Mouse (Mus musculus): ENCODE results near the gene Smc2. TPM values are rescaled to one million over a fixed set of nuclear protein-coding genes. Genes with fewer than 3 reads are reported as not detected.

Smc2 gene
- polyA plus RNA-seq, 1 experiment from 2014 or later = 229 TPM

DNA sequence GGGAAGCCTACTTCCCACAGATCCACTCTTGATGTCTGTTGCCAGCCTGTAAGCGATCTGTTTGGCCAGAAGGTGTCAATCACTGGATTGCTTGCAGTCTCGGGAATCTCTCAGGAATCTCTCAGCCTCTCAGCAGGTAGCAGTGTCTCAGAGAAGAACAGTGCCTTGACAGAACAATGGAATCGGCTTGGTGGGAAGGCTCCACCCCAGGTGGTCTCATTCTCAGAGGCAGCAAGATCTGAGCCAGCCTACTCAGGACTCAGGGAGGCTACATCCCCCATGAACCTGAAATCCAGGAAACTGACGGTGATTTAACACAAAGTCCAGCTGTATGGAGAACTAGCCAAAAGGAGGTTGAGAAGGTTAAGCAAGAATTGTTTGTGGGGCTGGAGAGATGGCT lies 78.5 kb downstream of the Smc2 start:
- Histone ChIP-seq H3K27me3 (no peaks in the 10 kb centered on the region), H3K27ac (no peak overlapping the region), H3K9me3 (no peaks in the 10 kb centered on the region), H3K4me2 (no peak overlapping the region), H3K4me1 (no peaks in the 10 kb centered on the region), H3K36me3 (no peaks in the 10 kb centered on the region), H3K4me3 (no peak overlapping the region), H3K9ac (no peak overlapping the region)
- WGBS = 21% methylated on average over 4 of the region's 4 CpGs
- no peak for ATAC-seq (ENCODE audit: insufficient number of reproducible peaks, insufficient read depth, low FRiP score, low TSS enrichment, low read depth)

DNA sequence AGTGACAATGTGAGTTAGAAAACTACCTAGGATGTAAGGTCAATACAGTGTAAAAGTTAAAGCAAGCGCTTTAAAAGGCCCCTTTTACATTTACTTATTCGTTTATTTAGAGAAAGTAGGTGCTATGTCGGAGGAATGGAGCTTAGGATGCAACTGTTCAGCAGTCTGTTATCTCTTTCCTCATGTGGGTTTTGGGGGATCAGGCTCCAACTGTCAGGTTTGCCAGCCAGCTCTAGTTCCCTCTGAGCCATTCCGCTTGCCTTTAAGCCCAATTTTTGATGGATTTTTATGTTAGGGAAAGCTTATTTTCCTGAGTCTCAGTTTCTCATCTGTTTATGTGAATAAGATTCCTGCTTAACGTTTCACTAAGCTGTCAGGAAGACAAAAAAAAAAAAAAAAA lies 80.3 kb downstream of the Smc2 start:
- ATAC-seq (ENCODE audit: insufficient number of reproducible peaks, insufficient read depth, low FRiP score, low TSS enrichment, low read depth) = no peak
- WGBS = 82% methylated on average over 5 of the region's 5 CpGs

GRCm38 (mm10) chr4:52526464-52526863 lies 87.4 kb downstream of the Smc2 start:
- Histone ChIP-seq H3K4me2 (no peak overlapping the region), H3K9ac (no peak overlapping the region), H3K4me3 (no peak overlapping the region), H3K27me3 (no peaks in the 10 kb centered on the region), H3K9me3 (no peaks in the 10 kb centered on the region), H3K27ac (no peak overlapping the region), H3K36me3 (no peaks in the 10 kb centered on the region), H3K4me1 (no peaks in the 10 kb centered on the region)
- no peak for ATAC-seq (ENCODE audit: insufficient number of reproducible peaks, insufficient read depth, low FRiP score, low TSS enrichment, low read depth)
- WGBS = 64% methylated on average over 5 of the region's 5 CpGs

More for the DNA sequence above, 80.3 kb downstream of the Smc2 start:
- Histone ChIP-seq H3K4me3 (no peak overlapping the region), H3K9ac (no peak overlapping the region), H3K27ac (no peak overlapping the region), H3K4me1 (no peaks in the 10 kb centered on the region), H3K4me2 (no peak overlapping the region), H3K27me3 (no peaks in the 10 kb centered on the region), H3K36me3 (no peaks in the 10 kb centered on the region), H3K9me3 (no peaks in the 10 kb centered on the region)

- H3K9me3 ChIP-seq = no peaks in the 10 kb centered on the region
- H3K27me3 ChIP-seq = no peaks in the 10 kb centered on the region
- H3K36me3 ChIP-seq = no peaks in the 10 kb centered on the region
- no peak overlapping the region for H3K9ac ChIP-seq
- H3K4me2 ChIP-seq = no peak overlapping the region
- 74% methylated on average over 2 of the region's 2 CpGs for WGBS
- no peaks in the 10 kb centered on the region for H3K4me1 ChIP-seq
- no peak overlapping the region for H3K27ac ChIP-seq
- no peak overlapping the region for H3K4me3 ChIP-seq
- no peak for ATAC-seq (ENCODE audit: insufficient number of reproducible peaks, insufficient read depth, low FRiP score, low TSS enrichment, low read depth)
Measured at GRCm38 (mm10) chr4:52530636-52531035, 91.6 kb downstream of the Smc2 start.

Other genes starting within 250 kb of the Smc2 start
- 1.6 and 4.4 TPM in 2 replicates for gene Vma21-ps, start 58.0 kb downstream of the Smc2 start, polyA plus RNA-seq (2015; fragmentation: Nextera tagmentation; extraction: Ambion mirVana)
- gene Toporsl, start 157.0 kb downstream of the Smc2 start, polyA plus RNA-seq (2015; fragmentation: Nextera tagmentation; extraction: Ambion mirVana) = not detected in 2 replicates

Data from embryonic facial prominence, embryonic 13.5 days (tissue).